Mouse (Mus musculus) heart, postnatal 36 days (tissue): ENCODE results near the gene Afg1l. TPM values are rescaled to one million over a fixed set of nuclear protein-coding genes. Genes with fewer than 3 reads are reported as not detected.

ENCODE experiments used
- DNase-seq, 2 experiments: peaks; one replicate each; pipeline ENCODE4 v3.0.0; 2021 to 2022
- intact Hi-C: fragments of 180-260 bp; cut with DNase I; formaldehyde crosslinking; loops from one replicate; pipeline ENCODE4 v1.15.1; 2025
- total RNA-seq, 2 experiments: library from RNA; stranded (reverse); gene quantifications; 2 replicates each; pipeline ENCODE4 v1.2.3; 2021

Gene Afg1l
- total RNA-seq, 2 experiments from 2014 or later, result 30.9 to 37.7 TPM

GRCm38 (mm10) chr10:42273760-42274691 is 204.3 kb downstream of the Afg1l start:
- DNase-seq, result peak; percentile 58 to 59
- intact Hi-C loops, result loop anchor here (2.0 to 5.0 kb wide), 4 partner anchors 23 to 382 kb away; no protein-coding TSS in a partner anchor

- intact Hi-C loops, result loop anchor here (5.0 kb wide), 2 partner anchors 76 to 381 kb away; no protein-coding TSS in a partner anchor
- DNase-seq, result no peak
Observed at GRCm38 (mm10) chr10:42273403-42273759, 205.0 kb downstream of the Afg1l start.

- intact Hi-C loops, result loop anchor here (5.0 kb wide), 2 partner anchors 74 to 379 kb away; no protein-coding TSS in a partner anchor
- no peak for DNase-seq
Observed at GRCm38 (mm10) chr10:42271454-42272230, 206.7 kb downstream of the Afg1l start.

GRCm38 (mm10) chr10:42270277-42271083 is 207.9 kb downstream of the Afg1l start:
- peak in 1 of 2 experiments; percentile 37 for DNase-seq
- intact Hi-C loops, result loop anchor here (5.0 kb wide), 2 partner anchors 73 to 378 kb away; no protein-coding TSS in a partner anchor

GRCm38 (mm10) chr10:42269281-42270025 is 208.9 kb downstream of the Afg1l start:
- intact Hi-C loops, result loop anchor here (5.0 kb wide), 2 partner anchors 72 to 377 kb away; no protein-coding TSS in a partner anchor
- DNase-seq, result peak in 1 of 2 experiments; percentile 25

GRCm38 (mm10) chr10:42267811-42268545 is 210.4 kb downstream of the Afg1l start:
- DNase-seq, result peak in 1 of 2 experiments; percentile 37
- intact Hi-C loops, result no loop called here

- DNase-seq, result peak in 1 of 2 experiments; percentile 16
- intact Hi-C loops, result no loop called here
Observed at GRCm38 (mm10) chr10:42265021-42265689, 213.2 kb downstream of the Afg1l start.

- DNase-seq, result peak in 1 of 2 experiments; percentile 19
- intact Hi-C loops, result no loop called here
Observed at GRCm38 (mm10) chr10:42264195-42264594, 214.2 kb downstream of the Afg1l start.

GRCm38 (mm10) chr10:42263701-42264100 is 214.7 kb downstream of the Afg1l start:
- DNase-seq, result no peak
- intact Hi-C loops, result no loop called here

Other genes with a start within 250 kb of the Afg1l start
- 100 to 1,000 TPM in 1 of 2 experiments, 10 to 100 TPM in 1; 86.1 to 111 TPM for gene Foxo3, start 201.8 kb downstream of the Afg1l start, total RNA-seq
- 100 to 1,000 TPM; 170 to 173 TPM for gene Snx3, start 23.5 kb upstream of the Afg1l start, total RNA-seq
- not detected for gene Nr2e1, start 105.1 kb upstream of the Afg1l start, total RNA-seq
- 10 to 100 TPM; 16.4 to 18.2 TPM for gene Ostm1, start 105.3 kb upstream of the Afg1l start, total RNA-seq